Mouse (Mus musculus) cerebellum, adult 11 months (tissue): ENCODE measurements around the gene H2-Q7.
"Not testable (repeated sequence)": the region's sequence is repeated elsewhere in the genome, so short reads cannot be mapped to it uniquely, and the experiment has no call there.

Experiments
- DNase-seq: peaks from one replicate; pipeline ENCODE4 v3.0.0; 2022

H2-Q7 gene

GRCm38 (mm10) chr17:35437386-35437936 lies 1.5 kb upstream of the H2-Q7 start:
- DNase-seq, result not testable (repeated sequence)

- not testable (repeated sequence) for DNase-seq
These were observed 560 bp upstream of the H2-Q7 start for GRCm38 (mm10) chr17:35438395-35438794.

- not testable (repeated sequence) for DNase-seq
These were observed 366 bp downstream of the H2-Q7 start for GRCm38 (mm10) chr17:35439295-35439747.

- DNase-seq, result not testable (repeated sequence)
These were observed 1.1 kb downstream of the H2-Q7 start for GRCm38 (mm10) chr17:35439925-35440645.

GRCm38 (mm10) chr17:35442376-35442775 lies 3.4 kb downstream of the H2-Q7 start:
- DNase-seq, result not testable (repeated sequence)

- DNase-seq, result not testable (repeated sequence)
These were observed 5.6 kb downstream of the H2-Q7 start for GRCm38 (mm10) chr17:35444510-35444909.

- not testable (repeated sequence) for DNase-seq
These were observed 19.3 kb downstream of the H2-Q7 start for GRCm38 (mm10) chr17:35458247-35458646.

GRCm38 (mm10) chr17:35460513-35461341 lies 21.8 kb downstream of the H2-Q7 start:
- not testable (repeated sequence) for DNase-seq

- DNase-seq, result not testable (repeated sequence)
These were observed 26.7 kb downstream of the H2-Q7 start for GRCm38 (mm10) chr17:35465651-35466050.

GRCm38 (mm10) chr17:35468936-35469335 lies 30.0 kb downstream of the H2-Q7 start:
- not testable (repeated sequence) for DNase-seq

GRCm38 (mm10) chr17:35469842-35470751 lies 31.1 kb downstream of the H2-Q7 start, which contains the start of gene H2-Q10:
Gene H2-Q10 (plus strand): TSS chr17:35470089.
- DNase-seq, result no peak

GRCm38 (mm10) chr17:35484066-35484465 lies 45.1 kb downstream of the H2-Q7 start:
- DNase-seq, result peak; percentile 31

GRCm38 (mm10) chr17:35485702-35486101 lies 46.7 kb downstream of the H2-Q7 start:
- no peak for DNase-seq

GRCm38 (mm10) chr17:35486726-35487125 lies 47.8 kb downstream of the H2-Q7 start:
- DNase-seq, result no peak

GRCm38 (mm10) chr17:35488041-35488440 lies 49.1 kb downstream of the H2-Q7 start:
- no peak for DNase-seq

GRCm38 (mm10) chr17:35490320-35490719 lies 51.4 kb downstream of the H2-Q7 start:
- DNase-seq, result no peak
